Mouse (Mus musculus): ENCODE results near the gene Cherp.

DNA sequence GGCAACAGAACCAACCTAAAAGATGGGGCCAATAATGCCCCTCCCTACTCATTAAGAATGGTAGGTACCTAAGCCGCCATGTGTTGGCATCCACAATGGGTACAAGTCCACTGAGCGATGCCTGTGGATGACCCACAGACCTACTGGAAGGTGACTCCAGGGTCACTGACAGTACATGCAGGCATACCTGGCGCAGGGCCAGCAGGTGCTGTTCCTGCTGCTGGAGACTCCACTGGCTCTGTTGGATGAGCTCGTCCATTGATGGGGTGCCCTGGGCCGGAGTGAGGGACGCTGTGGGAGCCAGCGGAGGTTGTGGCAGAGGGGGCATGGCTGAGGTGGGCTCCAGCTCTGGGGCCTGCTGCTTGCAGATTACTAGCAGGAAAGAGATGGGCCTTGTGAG is 4.3 kb downstream of the Cherp start:
- TF ChIP-seq CTCF (IDR thresholded peaks at IDR 0.05; ENCODE audit: low read depth, low read length) (no peak), POLR2A (IDR thresholded peaks at IDR 0.05; ENCODE audit: extremely low read depth, insufficient read depth, low read length) (no peak)

Measured in liver, adult 2 months (tissue).